Mouse (Mus musculus): ENCODE measurements around the gene Fam241a. TPM values are rescaled to one million over a fixed set of nuclear protein-coding genes. Genes with fewer than 3 reads are reported as not detected.

Fam241a gene
- polyA plus RNA-seq, 2 experiments: 6.3 to 11.7 TPM

GRCm38 (mm10) chr3:127924464-127924863 lies 28.3 kb upstream of the Fam241a start:
- Histone ChIP-seq H3K4me3 (replicated peaks; ENCODE audit: low read length) (no peak overlapping the region), H3K4me2 (replicated peaks; ENCODE audit: low read depth, low read length, severe bottlenecking) (no peak overlapping the region), H3K9ac (ENCODE audit: low read depth, low read length, severe bottlenecking) (no peak overlapping the region), H3K36me3 (ENCODE audit: control insufficient read depth, insufficient read depth, low read length) (no peaks in the 10 kb centered on the region), H3K9me3 (ENCODE audit: control insufficient read depth, low read length) (no peaks in the 10 kb centered on the region), H3K4me1 (ENCODE audit: control insufficient read depth, insufficient read depth, low read length) (no peaks in the 10 kb centered on the region), H3K27me3 (ENCODE audit: control insufficient read depth, insufficient read depth, low read length) (no peaks in the 10 kb centered on the region), H3K27ac (replicated peaks; ENCODE audit: low read depth, low read length) (no peak overlapping the region)
- no peak for ATAC-seq (ENCODE audit: low FRiP score, low read depth)
- DNase-seq (ENCODE audit: low spot score): no peak
- no peak for TF ChIP-seq POLR2A (IDR thresholded peaks at IDR 0.05; ENCODE audit: borderline replicate concordance, extremely low read depth, insufficient read depth, insufficient read length)
- 84% methylated on average over 2 of the region's 2 CpGs for WGBS

- DNase-seq (ENCODE audit: low spot score) (no peak), ATAC-seq (ENCODE audit: low FRiP score, low read depth) (no peak)
- TF ChIP-seq POLR2A (IDR thresholded peaks at IDR 0.05; ENCODE audit: borderline replicate concordance, extremely low read depth, insufficient read depth, insufficient read length): no peak
- no peak overlapping the region for H3K27ac ChIP-seq (replicated peaks; ENCODE audit: low read depth, low read length)
- no peaks in the 10 kb centered on the region for H3K4me1 ChIP-seq (ENCODE audit: control insufficient read depth, insufficient read depth, low read length)
- H3K36me3 ChIP-seq (ENCODE audit: control insufficient read depth, insufficient read depth, low read length): no peaks in the 10 kb centered on the region
- no peak overlapping the region for H3K4me2 ChIP-seq (replicated peaks; ENCODE audit: low read depth, low read length, severe bottlenecking)
- WGBS: 45% methylated on average over 2 of the region's 2 CpGs
- H3K9ac ChIP-seq (ENCODE audit: low read depth, low read length, severe bottlenecking): no peak overlapping the region
- H3K27me3 ChIP-seq (ENCODE audit: control insufficient read depth, insufficient read depth, low read length): no peaks in the 10 kb centered on the region
- no peak overlapping the region for H3K4me3 ChIP-seq (replicated peaks; ENCODE audit: low read length)
- H3K9me3 ChIP-seq (ENCODE audit: control insufficient read depth, low read length): no peaks in the 10 kb centered on the region
Measured at GRCm38 (mm10) chr3:127923183-127923582, 27.1 kb upstream of the Fam241a start.

GRCm38 (mm10) chr3:127922125-127922524 lies 26.0 kb upstream of the Fam241a start:
- TF ChIP-seq POLR2A (IDR thresholded peaks at IDR 0.05; ENCODE audit: borderline replicate concordance, extremely low read depth, insufficient read depth, insufficient read length): no peak
- Histone ChIP-seq H3K27ac (replicated peaks; ENCODE audit: low read depth, low read length) (no peak overlapping the region), H3K4me1 (ENCODE audit: control insufficient read depth, insufficient read depth, low read length) (no peaks in the 10 kb centered on the region), H3K36me3 (ENCODE audit: control insufficient read depth, insufficient read depth, low read length) (no peaks in the 10 kb centered on the region), H3K27me3 (ENCODE audit: control insufficient read depth, insufficient read depth, low read length) (no peaks in the 10 kb centered on the region), H3K4me2 (replicated peaks; ENCODE audit: low read depth, low read length, severe bottlenecking) (no peak overlapping the region), H3K9ac (ENCODE audit: low read depth, low read length, severe bottlenecking) (no peak overlapping the region), H3K9me3 (ENCODE audit: control insufficient read depth, low read length) (no peaks in the 10 kb centered on the region), H3K4me3 (replicated peaks; ENCODE audit: low read length) (no peak overlapping the region)
- ATAC-seq (ENCODE audit: low FRiP score, low read depth) (no peak), DNase-seq (ENCODE audit: low spot score) (peak; percentile 45)
- WGBS: 75% methylated on average over 5 of the region's 5 CpGs

GRCm38 (mm10) chr3:127917999-127918661 lies 22.0 kb upstream of the Fam241a start:
- H3K27me3 ChIP-seq (ENCODE audit: control insufficient read depth, insufficient read depth, low read length): no peaks in the 10 kb centered on the region
- 71% methylated on average over 9 of the region's 9 CpGs for WGBS
- H3K4me1 ChIP-seq (ENCODE audit: control insufficient read depth, insufficient read depth, low read length): peaks cover 4% of the 10 kb centered on the region; the same call in 1 of the 2 replicates
- no peaks in the 10 kb centered on the region for H3K9me3 ChIP-seq (ENCODE audit: control insufficient read depth, low read length)
- no peak overlapping the region for H3K4me3 ChIP-seq (replicated peaks; ENCODE audit: low read length)
- H3K4me2 ChIP-seq (replicated peaks; ENCODE audit: low read depth, low read length, severe bottlenecking): no peak overlapping the region
- ATAC-seq (ENCODE audit: low FRiP score, low read depth) (no peak), DNase-seq (ENCODE audit: low spot score) (no peak)
- H3K36me3 ChIP-seq (ENCODE audit: control insufficient read depth, insufficient read depth, low read length): no peaks in the 10 kb centered on the region
- no peak overlapping the region for H3K9ac ChIP-seq (ENCODE audit: low read depth, low read length, severe bottlenecking)
- no peak for TF ChIP-seq POLR2A (IDR thresholded peaks at IDR 0.05; ENCODE audit: borderline replicate concordance, extremely low read depth, insufficient read depth, insufficient read length)
- no peak overlapping the region for H3K27ac ChIP-seq (replicated peaks; ENCODE audit: low read depth, low read length)

- Histone ChIP-seq H3K27ac (replicated peaks; ENCODE audit: low read depth, low read length) (no peak overlapping the region), H3K4me1 (ENCODE audit: control insufficient read depth, insufficient read depth, low read length) (peaks cover 4% of the 10 kb centered on the region; the same call in 1 of the 2 replicates), H3K9ac (ENCODE audit: low read depth, low read length, severe bottlenecking) (no peak overlapping the region), H3K27me3 (ENCODE audit: control insufficient read depth, insufficient read depth, low read length) (no peaks in the 10 kb centered on the region), H3K4me2 (replicated peaks; ENCODE audit: low read depth, low read length, severe bottlenecking) (no peak overlapping the region), H3K4me3 (replicated peaks; ENCODE audit: low read length) (no peak overlapping the region), H3K9me3 (ENCODE audit: control insufficient read depth, low read length) (no peaks in the 10 kb centered on the region), H3K36me3 (ENCODE audit: control insufficient read depth, insufficient read depth, low read length) (no peaks in the 10 kb centered on the region)
- 89% methylated on average over 3 of the region's 3 CpGs for WGBS
- no peak for DNase-seq (ENCODE audit: low spot score)
- no peak for ATAC-seq (ENCODE audit: low FRiP score, low read depth)
- no peak for TF ChIP-seq POLR2A (IDR thresholded peaks at IDR 0.05; ENCODE audit: borderline replicate concordance, extremely low read depth, insufficient read depth, insufficient read length)
Measured at GRCm38 (mm10) chr3:127917549-127917948, 21.4 kb upstream of the Fam241a start.

Measured in limb, embryonic 14.5 days (tissue).